Mouse (Mus musculus): ENCODE results near the gene Mrtfb.

Gene Mrtfb

GRCm38 (mm10) chr16:13445461-13445860, 189.2 kb downstream of the Mrtfb start:
- DNase-seq = no peak

- DNase-seq = no peak
Measured at GRCm38 (mm10) chr16:13446488-13446887, 190.2 kb downstream of the Mrtfb start.

- no peak for DNase-seq
Measured at GRCm38 (mm10) chr16:13446971-13447283, 190.6 kb downstream of the Mrtfb start.

GRCm38 (mm10) chr16:13447284-13448050, 191.2 kb downstream of the Mrtfb start:
- DNase-seq = no peak

GRCm38 (mm10) chr16:13448051-13448705, 191.9 kb downstream of the Mrtfb start:
- peak in 1 of 2 experiments; percentile 13 for DNase-seq

GRCm38 (mm10) chr16:13448706-13449090, 192.4 kb downstream of the Mrtfb start:
- DNase-seq = no peak

GRCm38 (mm10) chr16:13449491-13449890, 193.2 kb downstream of the Mrtfb start:
- DNase-seq = no peak

GRCm38 (mm10) chr16:13450831-13451230, 194.6 kb downstream of the Mrtfb start:
- no peak for DNase-seq

GRCm38 (mm10) chr16:13451991-13452390, 195.7 kb downstream of the Mrtfb start:
- no peak for DNase-seq

- DNase-seq = no peak
Measured at GRCm38 (mm10) chr16:13452661-13453060, 196.4 kb downstream of the Mrtfb start.

GRCm38 (mm10) chr16:13454026-13454600, 197.8 kb downstream of the Mrtfb start:
- DNase-seq = no peak

GRCm38 (mm10) chr16:13455560-13455959, 199.3 kb downstream of the Mrtfb start:
- no peak for DNase-seq

- no peak for DNase-seq
Measured at GRCm38 (mm10) chr16:13458556-13458955, 202.3 kb downstream of the Mrtfb start.

- no peak for DNase-seq
Measured at GRCm38 (mm10) chr16:13460071-13460470, 203.8 kb downstream of the Mrtfb start.

- DNase-seq = no peak
Measured at GRCm38 (mm10) chr16:13460777-13461408, 204.6 kb downstream of the Mrtfb start.

GRCm38 (mm10) chr16:13464662-13465061, 208.4 kb downstream of the Mrtfb start:
- no peak for DNase-seq

All from spleen, adult 18-20 months (tissue).